Mouse (Mus musculus): ENCODE data around the gene Plxnc1. TPM values are rescaled to one million over a fixed set of nuclear protein-coding genes. Genes with fewer than 3 reads are reported as not detected.

The Plxnc1 gene
- total and polyA plus RNA-seq, 3 experiments = 27.6 to 34.4 (median 33.0) TPM

GRCm38 (mm10) chr10:94991564-94992097 lies 47.0 kb upstream of the Plxnc1 start:
- Histone ChIP-seq H3K4me3 (replicated peaks in 1 of 3; ENCODE audit: low read depth in 2 of 3, low read length in 2 of 3, poor library complexity in 1 of 3) (peak overlapping the region; percentile 32 to 38 (median 36)), H3K4me1 (ENCODE audit: control insufficient read depth in 1 of 2, insufficient read depth in 2 of 2) (peaks cover 4 to 10% of the 10 kb centered on the region in 2 experiments), H3K27ac (ENCODE audit: insufficient read depth, low read depth) (no peak overlapping the region), H3K9ac (ENCODE audit: insufficient read depth, low read depth) (peak overlapping the region; percentile 53), H3K36me3 (replicated peaks in 1 of 2; ENCODE audit: control insufficient read depth in 1 of 2, insufficient read depth in 1 of 2, low read length in 1 of 2) (no peaks in the 10 kb centered on the region), H3K79me2 (replicated peaks; ENCODE audit: control insufficient read depth, extremely low read depth, insufficient read depth, poor library complexity, severe bottlenecking) (no peaks in the 10 kb centered on the region), H3K27me3 (replicated peaks) (no peaks in the 10 kb centered on the region), H3K4me2 (ENCODE audit: insufficient read depth, low read depth, poor library complexity, severe bottlenecking) (peak overlapping the region; percentile 79), H3K9me3 (replicated peaks; ENCODE audit: low read length) (no peaks in the 10 kb centered on the region)
- TF ChIP-seq ZNF384 (IDR thresholded peaks at IDR 0.05; ENCODE audit: low read depth, low read length) = no peak; the same call in 1 of the 2 replicates
- no peak for TF ChIP-seq EP300 (IDR thresholded peaks at IDR 0.05; ENCODE audit: low read length)
- no peak for TF ChIP-seq USF2 (conservative IDR thresholded peaks at IDR 0.05; ENCODE audit: low read depth, low read length)
- TF ChIP-seq MAFK (IDR thresholded peaks at IDR 0.05; ENCODE audit: insufficient replicate concordance, low read length) = no peak
- TF ChIP-seq POLR2AphosphoS2 (IDR thresholded peaks at IDR 0.05; ENCODE audit: low read depth, low read length) = no peak
- TF ChIP-seq ZKSCAN1 (IDR thresholded peaks at IDR 0.05; ENCODE audit: borderline replicate concordance, low read depth, low read length) = no peak
- no peak for TF ChIP-seq ELF1 (IDR thresholded peaks at IDR 0.05; ENCODE audit: low read depth, low read length)
- peak; percentile 36; the same call in 1 of the 2 replicates for TF ChIP-seq SIN3A (IDR thresholded peaks at IDR 0.05; ENCODE audit: low read length)
- peak; percentile 51 for TF ChIP-seq ZC3H11A (IDR thresholded peaks at IDR 0.05; ENCODE audit: low read depth, low read length)
- TF ChIP-seq MAZ (IDR thresholded peaks at IDR 0.05; ENCODE audit: low read depth, low read length) = no peak
- TF ChIP-seq CTCF (conservative IDR thresholded peaks at IDR 0.05 in 1 of 2, IDR thresholded peaks at IDR 0.05 in 1 of 2; ENCODE audit: low read depth in 2 of 2, low read length in 2 of 2) = peak; percentile 43 to 90
- TF ChIP-seq PAX5 (IDR thresholded peaks at IDR 0.05; ENCODE audit: low read length) = no peak
- no peak for TF ChIP-seq BHLHE40 (IDR thresholded peaks at IDR 0.05; ENCODE audit: low read depth, low read length)
- TF ChIP-seq MXI1 (IDR thresholded peaks at IDR 0.05; ENCODE audit: low read depth, low read length) = peak; percentile 60; the same call in 1 of the 2 replicates
- TF ChIP-seq UBTF (IDR thresholded peaks at IDR 0.05; ENCODE audit: low read depth, low read length) = no peak
- TF ChIP-seq TCF12 (IDR thresholded peaks at IDR 0.05; ENCODE audit: low read depth, low read length) = peak; percentile 28; the same call in 1 of the 2 replicates
- TF ChIP-seq POLR2A (IDR thresholded peaks at IDR 0.05; ENCODE audit: low read depth, low read length) = no peak
- peak; percentile 51; the same call in 1 of the 2 replicates for TF ChIP-seq IRF4 (IDR thresholded peaks at IDR 0.05; ENCODE audit: low read depth, low read length)
- TF ChIP-seq RCOR1 (conservative IDR thresholded peaks at IDR 0.05; ENCODE audit: low read depth, low read length) = no peak
- TF ChIP-seq RAD21 (IDR thresholded peaks at IDR 0.05; ENCODE audit: low read depth, low read length) = peak; percentile 91
- no peak for TF ChIP-seq CHD2 (IDR thresholded peaks at IDR 0.05; ENCODE audit: low read length)
- TF ChIP-seq SMC3 (IDR thresholded peaks at IDR 0.05; ENCODE audit: low read depth, low read length) = peak; percentile 76
- TF ChIP-seq JUND (conservative IDR thresholded peaks at IDR 0.05; ENCODE audit: low read depth, low read length) = no peak
- 0 out of 2 replicates have a peak, but pooled peaks have one; percentile 50 for TF ChIP-seq NELFE (IDR thresholded peaks at IDR 0.05; ENCODE audit: low read depth, low read length)
- no peak for TF ChIP-seq JUN (IDR thresholded peaks at IDR 0.05; ENCODE audit: insufficient read depth, low read depth, low read length)
- no peak for TF ChIP-seq GABPA (IDR thresholded peaks at IDR 0.05; ENCODE audit: insufficient replicate concordance, low read depth, low read length)
- in situ Hi-C loops (cut with MboI; ENCODE audit: low pct_ligation_motif_present, low pct_unique_long_range_greater_than_20kb, low sequenced_read_pairs) (loop anchor here (5.0 to 25.0 kb wide), 4 partner anchors 101 to 896 kb away; partner anchors contain the start of gene Socs2), dilution Hi-C loops (cut with MboI; ENCODE audit: extremely low pct_ligation_motif_present, extremely low pct_unique_long_range_greater_than_20kb, low sequenced_read_pairs) (no loop called here)
- peak; percentile 81 for DNase-seq (ENCODE audit: extremely low read depth)

Measured in CH12.LX (cell line).